Mouse (Mus musculus) heart, embryonic 10.5 days (tissue): Measurements from ENCODE around the gene Nmnat2. TPM values are rescaled to one million over a fixed set of nuclear protein-coding genes. Genes with fewer than 3 reads are reported as not detected.

Experiments
- DNase-seq: peaks from one replicate; pipeline ENCODE4 v3.0.0-alpha.2; 2017; ENCODE audit warnings: low spot score
- H3K27ac ChIP-seq: fragments of 300-500 bp; sonication (generic); 2 replicates; pipeline ENCODE4 v1.5.1; 2016; ENCODE audit warnings: mild to moderate bottlenecking
- H3K27me3 ChIP-seq: fragments of 300-500 bp; sonication (generic); 2 replicates; pipeline ENCODE4 v1.6.1; 2016; ENCODE audit warnings: mild to moderate bottlenecking; ENCODE audit not compliant: poor library complexity, insufficient read depth, severe bottlenecking
- H3K36me3 ChIP-seq: fragments of 300-500 bp; sonication (generic); 2 replicates; pipeline ENCODE4 v1.6.1; 2016; ENCODE audit warnings: mild to moderate bottlenecking, moderate library complexity
- H3K4me1 ChIP-seq: fragments of 300-500 bp; sonication (generic); 2 replicates; pipeline ENCODE4 v1.6.1; 2016; ENCODE audit warnings: mild to moderate bottlenecking
- H3K4me3 ChIP-seq: fragments of 300-500 bp; sonication (generic); 2 replicates; pipeline ENCODE4 v1.5.1; 2016; ENCODE audit warnings: mild to moderate bottlenecking, moderate library complexity
- H3K9me3 ChIP-seq: fragments of 300-500 bp; sonication (generic); 2 replicates; pipeline ENCODE4 v1.6.1; 2016; ENCODE audit warnings: mild to moderate bottlenecking, moderate library complexity
- WGBS: fragments of 180-500 bp; shearing (Covaris S2); methylation state at CpG from one replicate; pipeline ENCODE4 v1.1.7; 2016; 5-methylcytosine and 5-hydroxymethylcytosine counted together
- polyA plus RNA-seq: library from polyadenylated mRNA; unstranded; fragments of >200 nt; fragmentation: Nextera tagmentation; extraction: Ambion mirVana; gene quantifications from 2 replicates; pipeline ENCODE4 v1.2.1, GENCODE M21; 2016

The Nmnat2 gene
- polyA plus RNA-seq, 1 experiment from 2014 or later, result 1.0 TPM

DNA sequence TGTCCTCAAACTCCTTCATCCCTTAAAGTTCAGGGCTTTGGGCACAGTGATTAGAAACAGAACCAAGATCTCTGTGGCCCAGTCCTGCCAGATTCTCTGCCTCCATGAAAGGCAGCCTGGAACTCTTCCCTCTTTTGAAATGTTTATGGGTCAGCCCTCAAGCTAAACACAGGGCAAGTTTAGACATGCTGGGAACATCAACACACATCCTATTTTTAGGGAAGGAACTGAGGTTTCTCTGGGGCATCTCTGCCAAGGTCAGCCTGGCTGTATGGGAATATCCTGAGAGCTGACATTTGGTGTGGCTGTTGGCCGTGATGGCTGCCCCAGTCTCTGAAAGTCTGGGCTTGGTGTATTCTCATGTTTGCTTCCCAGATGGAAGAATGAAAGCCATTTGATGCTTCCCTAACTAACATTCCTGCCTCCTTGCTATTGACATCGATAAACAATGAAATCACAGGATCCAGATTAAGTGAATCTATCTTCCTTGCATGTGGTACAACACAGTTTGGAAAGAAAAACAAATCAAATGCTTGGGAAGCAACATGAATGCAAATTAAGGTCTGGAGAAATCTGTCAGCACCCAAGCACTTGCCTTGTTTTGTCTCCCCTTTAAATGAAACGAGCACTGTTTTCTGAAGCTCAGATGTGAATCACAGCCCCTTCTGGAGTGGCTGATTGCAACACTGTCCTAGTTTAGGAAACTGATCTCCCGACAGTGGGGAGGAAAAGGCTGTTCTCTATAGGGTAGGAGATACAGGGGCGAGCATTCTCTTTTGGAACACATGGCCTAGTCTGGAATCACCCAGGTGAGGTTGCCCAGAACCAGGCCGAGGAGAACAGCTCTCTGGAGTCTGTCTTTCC is 37.7 kb downstream of the Nmnat2 start:
- Histone ChIP-seq H3K4me1 (no peaks in the 10 kb centered on the region), H3K27ac (no peak overlapping the region), H3K36me3 (no peaks in the 10 kb centered on the region), H3K27me3 (no peaks in the 10 kb centered on the region), H3K4me3 (no peak overlapping the region), H3K9me3 (no peaks in the 10 kb centered on the region)
- 44% methylated on average over 6 of the region's 6 CpGs for WGBS
- no peak for DNase-seq

DNA sequence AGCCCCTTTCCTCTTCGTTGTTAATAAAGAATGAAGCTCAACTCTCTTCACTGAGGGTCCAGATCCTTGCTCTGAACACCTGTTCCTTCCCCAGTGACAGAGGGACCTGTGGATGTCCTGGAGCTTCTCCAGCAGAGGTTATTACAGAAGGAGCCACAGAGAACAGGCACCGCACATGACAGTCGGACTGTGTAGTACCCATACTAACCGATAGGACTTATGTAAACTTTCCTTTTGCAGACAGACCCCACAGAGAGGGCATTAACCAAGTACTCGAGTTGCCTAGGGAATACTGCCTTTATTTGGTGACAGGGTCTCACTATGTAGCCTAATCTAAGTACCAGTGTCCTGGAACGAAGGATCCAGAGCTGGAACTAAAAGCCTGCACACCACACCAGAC is 39.0 kb downstream of the Nmnat2 start:
- 80% methylated on average over 6 of the region's 6 CpGs for WGBS
- Histone ChIP-seq H3K36me3 (no peaks in the 10 kb centered on the region), H3K9me3 (no peaks in the 10 kb centered on the region), H3K4me1 (0 out of 2 replicates have a peak, but pooled peaks cover 6% of the 10 kb centered on the region), H3K4me3 (no peak overlapping the region), H3K27me3 (no peaks in the 10 kb centered on the region), H3K27ac (no peak overlapping the region)
- DNase-seq, result no peak

DNA sequence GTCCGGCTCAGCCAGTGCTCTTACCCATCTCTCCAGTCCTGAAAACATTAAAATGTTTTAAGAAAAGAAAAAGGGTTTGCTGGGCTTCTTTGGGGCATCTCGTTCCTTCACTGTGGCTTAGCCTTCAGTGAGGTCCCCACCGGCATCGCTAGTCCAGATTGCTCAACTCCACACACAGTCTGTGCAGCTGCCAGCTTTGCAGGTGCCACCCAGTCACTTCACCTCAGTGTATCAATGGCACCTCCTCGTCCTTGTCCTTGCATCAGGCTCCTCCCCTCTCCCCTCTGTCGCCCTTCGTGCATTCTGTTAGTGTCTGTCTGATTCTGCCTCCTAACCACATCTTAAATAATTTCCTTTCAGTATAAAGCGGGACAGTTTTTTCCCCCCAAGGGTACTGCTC is 45.2 kb downstream of the Nmnat2 start:
- 79% methylated on average over 8 of the region's 8 CpGs for WGBS
- no peaks in the 10 kb centered on the region for H3K9me3 ChIP-seq
- no peaks in the 10 kb centered on the region for H3K36me3 ChIP-seq
- H3K27ac ChIP-seq, result no peak overlapping the region
- H3K4me1 ChIP-seq, result 0 out of 2 replicates have a peak, but pooled peaks cover 10% of the 10 kb centered on the region
- no peak overlapping the region for H3K4me3 ChIP-seq
- H3K27me3 ChIP-seq, result no peaks in the 10 kb centered on the region
- no peak for DNase-seq

DNA sequence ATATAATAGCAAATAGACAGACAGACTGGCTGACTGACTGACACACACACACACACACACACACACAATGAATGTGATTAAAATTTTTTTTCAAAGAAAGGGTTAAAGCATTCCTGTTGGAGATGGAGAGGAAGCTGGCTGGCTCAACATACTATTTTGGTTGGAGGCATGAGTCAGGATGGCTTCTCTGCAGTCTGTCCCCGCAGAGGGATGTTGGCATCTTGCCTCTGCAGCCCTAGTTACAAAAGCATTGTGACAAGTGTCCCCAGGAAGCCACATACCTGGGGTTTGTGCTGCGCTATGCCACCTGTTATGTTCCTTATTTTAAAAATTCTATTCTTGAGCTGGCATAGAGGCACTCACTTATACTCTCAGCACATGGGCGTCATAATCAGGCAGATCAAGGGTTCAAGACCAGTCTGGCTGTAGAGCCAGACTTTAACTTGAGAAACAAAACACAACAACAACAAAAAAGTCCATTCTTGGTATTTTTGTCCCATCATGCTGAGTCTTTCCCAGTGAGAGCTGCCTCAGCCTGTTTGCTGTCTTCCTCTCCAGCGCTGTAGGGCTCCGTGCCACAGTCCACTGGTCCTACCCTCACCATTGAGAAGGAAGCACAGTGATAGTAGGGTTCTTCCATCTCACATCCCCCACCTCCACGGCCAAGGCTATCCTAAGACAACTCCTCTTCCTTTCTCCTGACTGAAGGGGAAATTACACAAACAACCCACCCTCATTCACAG is 45.9 kb downstream of the Nmnat2 start:
- no peak for DNase-seq
- H3K9me3 ChIP-seq, result no peaks in the 10 kb centered on the region
- no peak overlapping the region for H3K4me3 ChIP-seq
- H3K4me1 ChIP-seq, result 0 out of 2 replicates have a peak, but pooled peaks cover 13% of the 10 kb centered on the region
- H3K36me3 ChIP-seq, result no peaks in the 10 kb centered on the region
- WGBS, result 74% methylated on average over 6 of the region's 6 CpGs
- H3K27ac ChIP-seq, result no peak overlapping the region
- H3K27me3 ChIP-seq, result no peaks in the 10 kb centered on the region

DNA sequence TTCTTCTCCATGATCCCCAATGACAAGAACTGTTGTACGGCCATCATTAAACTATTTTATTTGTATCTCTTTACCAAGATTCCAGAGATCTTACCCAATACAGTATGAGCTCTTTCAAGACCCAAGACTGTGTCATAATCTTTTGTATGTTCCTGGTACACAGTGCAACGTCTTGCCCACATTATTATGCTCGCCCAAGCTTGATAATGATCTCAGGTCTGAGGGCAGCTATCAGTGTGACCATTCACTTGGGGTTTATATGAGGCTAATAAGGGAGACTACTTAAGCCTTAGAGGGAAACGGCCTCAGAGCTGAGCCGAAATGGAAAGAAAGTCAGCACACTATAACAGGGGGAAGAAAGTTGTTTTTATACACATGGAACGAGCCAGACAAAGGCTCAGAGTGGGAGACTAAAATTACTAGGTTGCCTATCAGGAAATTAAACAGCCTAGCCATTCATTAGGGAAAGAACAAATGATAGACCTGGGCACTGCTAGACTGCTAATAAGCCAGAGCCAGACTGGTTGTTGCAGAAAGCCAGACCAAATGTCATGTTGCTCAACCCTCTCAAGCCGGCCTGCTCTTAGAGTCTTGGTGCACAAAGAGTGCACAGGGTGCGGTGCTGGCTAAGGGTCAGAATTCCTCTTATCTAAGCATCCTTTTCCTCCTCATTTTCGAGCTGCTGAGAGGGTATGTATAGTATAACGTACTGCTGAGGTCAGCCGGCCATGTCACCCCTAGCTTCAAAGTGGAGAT is 47.7 kb downstream of the Nmnat2 start:
- 73% methylated on average over 11 of the region's 11 CpGs for WGBS

DNA sequence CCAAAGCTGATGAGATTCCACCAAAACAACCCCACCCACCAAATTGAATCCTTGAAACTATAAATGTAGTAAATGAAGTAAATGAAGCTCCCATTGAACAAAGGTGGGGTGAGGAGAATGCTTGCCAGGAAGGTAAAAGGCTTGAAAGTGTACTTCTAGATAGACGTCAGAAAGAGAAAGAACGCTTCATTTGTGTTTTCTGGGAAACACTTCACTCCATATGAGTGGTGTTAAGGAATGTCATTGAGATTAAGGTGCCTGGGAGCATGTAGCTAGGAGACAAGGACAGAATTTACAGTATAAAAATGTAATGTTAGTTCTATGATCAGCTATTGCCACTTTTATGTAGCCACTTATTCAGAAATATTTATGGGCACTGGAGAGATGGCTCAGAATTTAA is 49.7 kb downstream of the Nmnat2 start:
- H3K36me3 ChIP-seq, result no peaks in the 10 kb centered on the region
- no peak overlapping the region for H3K4me3 ChIP-seq
- no peak overlapping the region for H3K27ac ChIP-seq
- H3K4me1 ChIP-seq, result 0 out of 2 replicates have a peak, but pooled peaks cover 8% of the 10 kb centered on the region
- H3K9me3 ChIP-seq, result no peaks in the 10 kb centered on the region
- WGBS, result 89% methylated on average over 2 of the region's 2 CpGs
- no peaks in the 10 kb centered on the region for H3K27me3 ChIP-seq
- no peak for DNase-seq

More for the DNA sequence above, 47.7 kb downstream of the Nmnat2 start:
- no peaks in the 10 kb centered on the region for H3K27me3 ChIP-seq
- H3K36me3 ChIP-seq, result no peaks in the 10 kb centered on the region
- no peaks in the 10 kb centered on the region for H3K9me3 ChIP-seq
- H3K27ac ChIP-seq, result no peak overlapping the region
- DNase-seq, result no peak
- no peak overlapping the region for H3K4me3 ChIP-seq
- 0 out of 2 replicates have a peak, but pooled peaks cover 14% of the 10 kb centered on the region for H3K4me1 ChIP-seq

DNA sequence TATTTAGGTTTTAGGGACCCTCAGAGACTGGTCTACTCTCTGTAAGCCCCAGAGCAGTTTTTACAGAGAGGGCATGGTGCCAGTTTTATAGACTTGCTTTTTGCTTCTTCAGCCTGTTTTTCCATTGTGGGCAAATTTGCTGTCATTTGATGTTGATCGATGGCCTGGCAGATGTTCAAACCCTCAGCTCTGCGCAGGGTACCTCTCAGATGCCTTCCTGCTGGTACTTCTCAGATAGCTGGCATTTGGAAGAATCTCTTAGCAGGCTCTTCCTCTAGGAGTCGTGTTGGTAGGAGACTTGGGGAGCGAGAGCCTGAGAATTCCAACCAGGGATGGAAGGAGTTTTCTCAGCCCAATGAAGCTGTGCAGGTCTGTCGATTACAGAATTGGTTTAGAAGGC is 51.3 kb downstream of the Nmnat2 start:
- no peak for DNase-seq
- 67% methylated on average over 5 of the region's 5 CpGs for WGBS
- Histone ChIP-seq H3K36me3 (no peaks in the 10 kb centered on the region), H3K4me1 (peaks cover 10% of the 10 kb centered on the region; the same call in 1 of the 2 replicates), H3K27me3 (no peaks in the 10 kb centered on the region), H3K9me3 (no peaks in the 10 kb centered on the region), H3K27ac (no peak overlapping the region), H3K4me3 (no peak overlapping the region)

DNA sequence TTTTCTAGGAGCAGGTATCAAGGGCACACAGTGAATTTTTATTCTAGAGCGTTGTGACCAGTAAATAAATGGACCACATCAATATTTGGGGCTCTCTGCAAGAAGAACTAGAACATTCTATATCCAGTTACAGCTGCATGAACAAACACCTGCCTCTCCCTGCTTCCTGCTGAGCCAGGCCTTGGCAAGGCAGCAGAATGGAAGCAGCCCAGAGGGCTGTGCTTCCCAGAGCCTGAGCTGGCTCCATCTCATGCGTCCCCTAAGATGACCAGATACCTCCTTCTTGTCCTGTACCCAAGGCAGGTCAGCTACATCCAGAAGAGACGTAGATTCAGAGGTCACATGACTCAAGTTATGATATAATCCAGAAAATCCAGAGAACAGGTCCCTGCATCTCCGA is 52.0 kb downstream of the Nmnat2 start:
- H3K4me3 ChIP-seq, result no peak overlapping the region
- no peaks in the 10 kb centered on the region for H3K9me3 ChIP-seq
- H3K27ac ChIP-seq, result no peak overlapping the region
- WGBS, result 76% methylated on average over 4 of the region's 4 CpGs
- H3K27me3 ChIP-seq, result no peaks in the 10 kb centered on the region
- peaks cover 10% of the 10 kb centered on the region; the same call in 1 of the 2 replicates for H3K4me1 ChIP-seq
- H3K36me3 ChIP-seq, result no peaks in the 10 kb centered on the region
- DNase-seq, result no peak

DNA sequence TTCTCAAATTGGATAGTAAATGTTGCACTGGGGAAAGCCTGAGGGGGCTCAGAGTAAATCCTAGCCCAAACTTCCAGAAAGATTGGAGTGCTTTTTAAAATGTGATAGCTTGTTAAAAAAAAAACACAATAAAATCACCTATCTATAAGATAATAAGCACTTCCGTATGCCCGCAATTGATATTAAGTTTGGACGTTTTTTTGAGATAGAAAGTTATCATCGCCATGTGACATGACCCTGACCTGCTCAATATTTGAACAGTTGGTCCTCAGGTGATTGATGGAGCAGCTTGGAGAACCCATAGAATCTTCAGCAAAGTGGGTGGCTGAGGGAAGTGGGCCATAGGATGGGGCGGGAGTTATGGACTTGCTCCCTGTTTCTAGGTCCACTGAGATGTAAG is 52.5 kb downstream of the Nmnat2 start:
- WGBS, result 87% methylated on average over 5 of the region's 5 CpGs
- H3K36me3 ChIP-seq, result no peaks in the 10 kb centered on the region
- no peaks in the 10 kb centered on the region for H3K27me3 ChIP-seq
- peaks cover 10% of the 10 kb centered on the region; the same call in 1 of the 2 replicates for H3K4me1 ChIP-seq
- DNase-seq, result no peak
- H3K4me3 ChIP-seq, result no peak overlapping the region
- no peaks in the 10 kb centered on the region for H3K9me3 ChIP-seq
- H3K27ac ChIP-seq, result no peak overlapping the region

DNA sequence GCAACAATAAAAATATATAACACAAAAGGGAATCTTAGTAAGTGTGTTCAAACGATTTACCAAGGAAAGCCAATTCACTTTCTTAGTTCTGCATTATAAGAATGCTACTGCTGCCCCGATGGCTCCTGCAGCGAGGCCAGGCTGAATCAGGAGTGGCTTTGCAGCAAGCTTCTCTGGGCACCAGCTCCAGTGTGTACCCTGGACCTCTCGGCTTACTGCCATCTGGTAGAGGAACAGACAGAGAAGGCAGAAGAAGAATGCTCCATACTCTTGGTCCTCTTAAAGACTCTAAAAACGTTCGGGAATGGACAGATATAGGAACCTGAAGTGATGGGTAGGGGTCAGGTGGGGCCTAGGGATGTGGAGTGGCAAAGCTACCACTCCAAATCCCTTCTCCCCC is 53.0 kb downstream of the Nmnat2 start:
- Histone ChIP-seq H3K27ac (no peak overlapping the region), H3K36me3 (no peaks in the 10 kb centered on the region), H3K9me3 (no peaks in the 10 kb centered on the region), H3K27me3 (no peaks in the 10 kb centered on the region), H3K4me1 (peaks cover 10% of the 10 kb centered on the region; the same call in 1 of the 2 replicates), H3K4me3 (no peak overlapping the region)
- WGBS, result 88% methylated on average over 6 of the region's 6 CpGs
- DNase-seq, result no peak

DNA sequence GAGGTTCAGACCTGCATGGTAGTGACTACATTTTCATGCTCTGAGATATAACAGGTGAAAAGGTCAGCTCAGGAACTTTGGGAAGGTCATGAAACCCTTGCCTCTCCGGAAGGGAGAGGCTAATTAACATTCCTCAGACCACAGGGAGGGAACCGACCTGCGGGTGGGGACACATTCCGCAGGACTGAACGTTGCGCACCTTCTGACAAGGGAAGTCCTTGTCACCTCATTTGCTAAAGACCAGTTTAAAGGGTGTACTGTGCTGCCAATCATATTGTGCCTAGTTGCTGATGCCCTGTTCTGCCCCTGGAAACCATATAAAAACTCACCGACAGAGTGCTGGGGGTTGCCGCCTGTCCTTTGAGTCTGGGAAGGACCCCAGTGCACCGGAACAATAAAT is 54.5 kb downstream of the Nmnat2 start:
- Histone ChIP-seq H3K27ac (no peak overlapping the region), H3K4me3 (no peak overlapping the region), H3K36me3 (no peaks in the 10 kb centered on the region), H3K27me3 (no peaks in the 10 kb centered on the region), H3K9me3 (no peaks in the 10 kb centered on the region), H3K4me1 (peaks cover 14% of the 10 kb centered on the region)
- WGBS, result 55% methylated on average over 9 of the region's 9 CpGs
- no peak for DNase-seq

DNA sequence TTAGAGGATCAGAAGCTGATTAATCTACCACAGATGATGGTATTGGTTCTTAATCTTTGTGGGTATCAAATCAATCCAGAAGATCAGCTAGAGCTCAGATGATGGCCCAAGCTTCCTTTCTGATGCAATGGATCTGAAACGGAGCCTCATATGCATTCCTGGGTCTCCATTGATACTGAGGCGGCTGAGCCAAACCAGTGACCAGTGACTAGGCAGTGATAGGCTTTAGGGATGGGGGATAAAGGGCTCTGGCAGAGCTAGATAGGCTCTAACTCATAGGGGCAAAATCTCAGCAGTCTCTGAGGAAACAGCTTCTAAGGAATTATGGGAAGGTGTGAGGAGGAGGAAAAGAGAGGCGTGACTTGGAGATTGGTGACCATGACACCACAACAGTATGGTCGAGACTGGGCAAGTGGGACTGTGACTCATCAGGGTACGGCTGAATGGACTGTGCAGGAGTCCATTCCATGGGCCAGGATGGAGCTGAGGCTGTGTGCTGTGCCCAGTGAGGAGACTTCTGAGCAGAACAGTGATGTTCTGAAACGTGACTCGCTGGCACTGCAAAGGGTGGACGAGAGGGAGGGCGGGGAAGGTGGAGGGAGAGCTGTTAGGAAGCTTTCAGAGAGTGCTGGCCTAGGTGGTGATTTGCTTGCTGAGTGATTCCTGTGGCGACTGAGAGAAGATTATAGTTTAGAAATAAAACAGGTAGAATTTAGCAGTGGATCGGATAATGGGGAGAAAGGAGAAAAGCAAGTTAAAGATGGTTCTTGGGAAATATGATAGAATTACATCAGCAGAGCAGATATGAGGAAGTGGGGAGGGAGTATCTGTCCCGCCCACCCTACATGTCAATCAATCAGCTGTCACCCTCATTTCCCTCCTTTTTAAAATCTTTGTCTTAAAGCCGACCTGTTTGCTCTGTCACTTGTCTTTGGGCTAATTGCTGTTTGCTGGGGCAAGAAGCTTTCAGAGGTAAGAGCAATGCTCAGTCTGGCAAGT is 55.9 kb downstream of the Nmnat2 start:
- Histone ChIP-seq H3K4me3 (no peak overlapping the region), H3K27me3 (no peaks in the 10 kb centered on the region), H3K27ac (no peak overlapping the region), H3K4me1 (peaks cover 20% of the 10 kb centered on the region), H3K36me3 (no peaks in the 10 kb centered on the region), H3K9me3 (no peaks in the 10 kb centered on the region)
- no peak for DNase-seq
- WGBS, result 61% methylated on average over 13 of the region's 13 CpGs
